Mouse (Mus musculus) olfactory bulb, adult 2 months (tissue): Measurements from ENCODE around the gene Espn.

Source experiments
- CTCF ChIP-seq: fragments of 200-500 bp; IDR thresholded peaks from 2 replicates; pipeline ENCODE4 v1.5.1; 2012; ENCODE audit warnings: low read depth, mild to moderate bottlenecking, low read length, moderate library complexity; ENCODE audit not compliant: insufficient read depth
- POLR2A ChIP-seq: fragments of 200-500 bp; IDR thresholded peaks from 2 replicates; pipeline ENCODE4 v1.6.1; 2012; ENCODE audit warnings: mild to moderate bottlenecking, low read depth, low read length, moderate library complexity; ENCODE audit not compliant: insufficient read depth

DNA sequence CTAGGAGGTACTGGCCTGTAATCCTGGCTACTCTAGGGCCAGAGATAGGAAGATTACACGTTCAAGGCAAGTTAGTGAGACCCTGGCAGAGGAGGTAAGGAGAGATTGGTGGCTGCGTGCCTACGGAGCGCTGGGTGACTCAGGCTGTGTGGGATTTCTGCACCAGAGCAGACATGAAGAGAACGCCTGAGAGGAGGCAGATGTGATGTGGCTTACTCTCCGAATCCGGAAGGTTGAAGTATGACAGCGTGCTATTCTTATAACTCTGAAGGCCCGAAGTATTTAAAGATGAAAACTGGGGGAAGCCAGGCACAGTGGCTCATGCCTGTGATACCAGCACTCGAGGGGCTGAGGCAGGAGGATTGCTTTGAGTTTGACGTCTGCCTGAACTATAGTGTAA lies 51.6 kb downstream of the Espn start:
- TF ChIP-seq POLR2A = no peak
- no peak for TF ChIP-seq CTCF
